Mouse (Mus musculus): ENCODE results near the gene Ypel3.
"Not testable (repeated sequence)": the region's sequence is repeated elsewhere in the genome, so short reads cannot be mapped to it uniquely, and the experiment has no call there.

Ypel3 gene

DNA sequence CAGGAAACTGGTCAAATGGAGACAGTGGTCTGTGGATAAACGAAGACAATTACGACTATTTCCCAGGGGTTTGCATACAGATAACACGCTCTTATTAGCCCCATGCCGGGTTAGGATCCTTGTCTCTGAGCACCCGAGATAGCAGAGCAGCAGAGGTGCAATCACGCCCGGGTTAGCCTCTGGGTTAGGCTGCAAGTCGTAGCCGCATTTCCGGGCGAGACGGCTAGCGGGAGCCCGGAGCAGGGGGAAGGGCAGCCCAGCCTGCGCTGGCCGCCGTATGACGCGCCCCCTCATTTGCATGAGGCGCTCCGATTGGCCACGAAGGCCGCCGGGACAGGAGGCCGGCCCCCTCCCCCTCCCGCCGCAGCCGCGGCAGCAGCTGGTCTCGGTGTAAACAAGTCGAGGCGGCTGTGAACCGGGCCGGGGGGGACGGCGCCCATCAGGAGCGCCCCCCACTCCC is at the start of gene Ypel3:
Gene Ypel3 (plus strand): TSS at position 358 of the 460 bp plus-strand sequence.
- DNase-seq (ENCODE audit: low read depth, low spot score): peak; percentile 98

DNA sequence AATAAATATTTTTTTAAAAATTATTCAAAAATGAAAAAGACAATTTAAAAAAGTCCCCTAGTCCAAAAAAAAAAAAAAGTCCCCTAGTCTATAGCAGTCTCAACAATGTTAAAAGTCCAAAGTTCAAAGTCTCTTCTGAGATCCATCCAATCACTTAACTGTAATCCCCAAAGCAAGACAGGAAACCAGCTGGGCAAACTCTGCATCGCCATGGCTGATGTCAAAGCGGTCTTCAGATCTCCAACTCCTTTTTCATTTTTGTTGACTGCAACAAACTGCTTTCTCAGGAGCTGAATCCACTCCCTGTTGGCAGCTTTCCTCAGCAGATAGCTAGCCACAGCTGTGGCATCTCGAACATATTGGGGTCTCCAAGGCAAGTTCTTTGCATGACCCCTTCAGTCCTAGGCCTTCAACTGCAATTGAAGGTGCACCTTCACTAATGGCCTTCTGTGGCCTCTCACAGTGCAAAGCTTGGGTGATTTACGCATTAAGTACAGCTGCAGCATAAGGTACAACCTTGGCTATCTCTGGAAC is 46.4 kb upstream of the Ypel3 start:
- DNase-seq (ENCODE audit: low read depth, low spot score): not testable (repeated sequence)

DNA sequence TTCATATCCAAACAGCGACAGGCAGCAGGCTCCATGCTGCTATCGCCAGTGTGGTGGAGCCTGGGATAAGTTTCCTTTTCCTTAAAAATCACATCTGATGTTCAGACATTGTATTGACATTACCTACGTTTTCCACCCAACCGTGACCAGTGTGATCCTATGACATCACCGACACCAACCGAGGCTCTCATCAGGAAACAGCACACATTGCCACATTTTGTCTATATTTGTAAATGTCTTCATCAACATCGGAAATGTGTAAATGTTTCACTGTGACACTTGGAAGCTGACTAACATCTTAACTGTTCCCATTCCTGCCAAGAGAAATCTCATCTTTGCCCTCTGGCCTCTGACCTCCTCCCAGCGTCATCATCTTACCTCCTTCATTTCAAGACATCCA is 40.6 kb upstream of the Ypel3 start:
- DNase-seq (ENCODE audit: low read depth, low spot score): no peak

GRCm38 (mm10) chr7:126739551-126739950 is 37.2 kb upstream of the Ypel3 start:
- peak; percentile 82 for DNase-seq (ENCODE audit: low read depth, low spot score)

GRCm38 (mm10) chr7:126740132-126740735 is 36.5 kb upstream of the Ypel3 start:
- no peak for DNase-seq (ENCODE audit: low read depth, low spot score)

- no peak for DNase-seq (ENCODE audit: low read depth, low spot score)
Measured at GRCm38 (mm10) chr7:126740977-126741376, 35.8 kb upstream of the Ypel3 start.

DNA sequence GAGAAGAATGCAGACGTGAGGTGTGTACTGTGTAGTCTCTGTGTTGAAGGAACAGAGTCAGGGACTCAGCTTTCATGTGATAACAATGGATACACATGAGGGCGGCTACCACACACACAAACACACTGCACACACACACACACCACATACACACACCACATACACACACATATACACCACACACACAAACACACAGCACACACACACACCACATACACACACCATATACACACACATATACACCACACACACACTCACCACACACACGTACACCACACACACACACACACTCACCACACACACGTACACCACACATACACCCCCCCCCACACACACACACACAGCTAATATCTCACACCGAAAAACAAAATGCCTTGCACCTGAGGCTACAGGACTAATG is 35.3 kb upstream of the Ypel3 start:
- DNase-seq (ENCODE audit: low read depth, low spot score): no peak

- peak; percentile 40 for DNase-seq (ENCODE audit: low read depth, low spot score)
Measured at GRCm38 (mm10) chr7:126741964-126742482, 34.7 kb upstream of the Ypel3 start.

DNA sequence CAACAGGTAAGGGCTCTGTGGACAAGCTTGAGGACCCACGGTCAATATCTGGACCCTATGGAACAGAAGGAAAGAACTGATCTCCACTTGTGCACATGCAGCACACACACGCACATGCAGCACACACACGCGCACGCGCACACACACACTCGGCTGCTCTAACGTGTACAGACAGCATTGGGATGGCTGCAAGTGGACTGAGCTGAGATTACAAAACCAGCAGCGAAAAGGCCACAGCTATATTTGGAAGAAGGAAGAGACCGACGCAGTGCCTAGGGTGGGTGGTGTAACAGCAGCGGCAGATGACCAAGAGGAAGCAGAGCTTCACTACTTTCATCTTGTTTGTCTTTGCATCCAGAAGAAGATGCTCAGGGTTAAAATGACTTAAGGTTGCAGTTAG is 30.7 kb upstream of the Ypel3 start:
- DNase-seq (ENCODE audit: low read depth, low spot score): peak; percentile 74

- DNase-seq (ENCODE audit: low read depth, low spot score): peak; percentile 46
Measured at GRCm38 (mm10) chr7:126746798-126747197, 30.0 kb upstream of the Ypel3 start.

DNA sequence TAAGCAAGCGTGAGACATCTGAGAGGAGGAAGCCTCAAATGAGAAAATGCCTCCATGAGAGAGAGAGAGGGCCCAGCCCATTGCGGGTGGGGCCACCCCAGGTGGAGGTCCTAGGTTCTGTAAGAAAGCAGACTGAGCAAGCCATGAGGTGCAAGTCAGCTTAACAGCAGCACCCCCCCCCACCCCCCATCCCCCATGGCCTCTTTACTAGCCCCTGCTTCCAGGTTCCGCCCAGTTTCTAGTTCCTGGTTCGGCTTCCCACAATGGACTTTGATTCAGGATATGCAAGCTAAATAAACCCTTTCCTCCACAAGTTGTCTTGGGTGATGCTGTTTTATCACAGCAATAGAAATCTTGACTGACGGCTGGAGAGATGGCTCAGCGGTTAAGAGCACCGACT is 27.9 kb upstream of the Ypel3 start:
- DNase-seq (ENCODE audit: low read depth, low spot score): no peak

GRCm38 (mm10) chr7:126749582-126750343 is 27.0 kb upstream of the Ypel3 start:
- no peak for DNase-seq (ENCODE audit: low read depth, low spot score)

- DNase-seq (ENCODE audit: low read depth, low spot score): peak; percentile 90
Measured at GRCm38 (mm10) chr7:126754866-126755265, 21.9 kb upstream of the Ypel3 start.

DNA sequence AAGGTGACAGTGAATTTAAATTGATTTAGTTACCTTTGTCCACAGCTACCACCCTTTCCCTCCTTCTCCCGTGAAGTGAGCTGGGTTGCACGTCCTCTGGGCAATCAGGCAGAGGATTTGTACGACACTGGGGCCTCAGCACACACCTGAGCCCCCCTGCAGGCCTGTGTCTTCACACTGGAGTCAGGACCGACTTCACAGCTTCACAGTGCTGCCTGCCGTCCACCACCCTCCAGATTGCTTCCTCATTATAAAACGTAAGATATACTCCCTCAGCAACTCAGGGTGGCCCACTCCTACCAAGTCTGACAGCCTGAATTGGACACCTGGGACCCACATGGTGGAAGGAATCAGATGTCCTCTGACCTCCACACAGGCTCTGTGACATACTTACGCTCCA is 18.2 kb upstream of the Ypel3 start:
- no peak for DNase-seq (ENCODE audit: low read depth, low spot score)

DNA sequence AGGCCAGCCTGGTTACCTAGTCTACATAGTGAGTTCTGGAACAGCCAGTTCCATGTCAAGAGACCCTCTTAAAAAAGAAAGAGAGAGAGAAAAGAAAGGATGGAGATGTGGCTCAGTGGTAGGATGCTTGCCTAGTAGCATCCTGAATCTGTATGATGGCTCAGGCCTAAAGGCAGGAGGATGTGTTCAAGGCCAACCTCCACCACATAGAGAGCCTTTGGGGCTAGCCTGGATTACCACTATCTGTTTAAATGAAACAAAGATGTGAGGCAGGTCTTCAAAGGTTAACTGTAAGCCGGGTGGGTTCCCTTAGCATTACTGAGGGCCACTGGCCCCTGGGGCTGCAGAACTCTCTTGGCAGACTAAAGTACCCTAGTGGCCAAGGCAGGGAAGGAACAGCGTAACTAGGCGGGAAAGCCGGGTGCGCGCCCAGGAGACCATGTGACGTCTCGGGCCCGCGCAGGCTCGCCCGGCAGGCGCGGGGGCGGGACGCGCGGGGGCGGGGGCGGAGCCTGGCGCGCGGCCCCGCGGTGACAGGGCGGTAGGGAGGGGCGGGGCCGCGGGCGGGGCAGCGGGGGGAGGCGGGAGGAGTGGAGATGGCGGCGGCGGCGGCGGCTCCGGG is 17.6 kb upstream of the Ypel3 start, which contains the start of gene Mapk3:
Gene Mapk3 (plus strand): TSS at position 552 of the 622 bp plus-strand sequence.
- DNase-seq (ENCODE audit: low read depth, low spot score): peak; percentile 95

GRCm38 (mm10) chr7:126759672-126760390 is 16.9 kb upstream of the Ypel3 start:
- DNase-seq (ENCODE audit: low read depth, low spot score): no peak

DNA sequence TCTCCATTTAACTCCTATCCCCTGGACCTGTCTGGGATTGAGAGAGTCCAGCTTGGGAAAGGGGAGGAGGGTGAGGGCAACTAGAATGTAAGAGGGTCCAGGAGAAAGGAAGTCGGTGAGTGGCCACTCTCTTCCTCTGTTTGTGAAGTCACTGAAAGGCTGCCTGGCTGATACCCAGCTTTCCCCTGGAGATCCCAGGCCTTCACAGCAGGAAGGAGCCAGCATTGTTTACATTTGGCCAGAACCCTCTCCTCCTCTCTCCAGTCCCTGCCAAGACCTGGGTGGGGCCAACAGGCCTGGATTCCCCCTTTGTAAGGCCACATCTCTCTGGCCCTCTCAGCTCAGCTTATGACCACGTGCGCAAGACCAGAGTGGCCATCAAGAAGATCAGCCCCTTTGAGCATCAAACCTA is 16.4 kb upstream of the Ypel3 start:
- DNase-seq (ENCODE audit: low read depth, low spot score): peak; percentile 88

DNA sequence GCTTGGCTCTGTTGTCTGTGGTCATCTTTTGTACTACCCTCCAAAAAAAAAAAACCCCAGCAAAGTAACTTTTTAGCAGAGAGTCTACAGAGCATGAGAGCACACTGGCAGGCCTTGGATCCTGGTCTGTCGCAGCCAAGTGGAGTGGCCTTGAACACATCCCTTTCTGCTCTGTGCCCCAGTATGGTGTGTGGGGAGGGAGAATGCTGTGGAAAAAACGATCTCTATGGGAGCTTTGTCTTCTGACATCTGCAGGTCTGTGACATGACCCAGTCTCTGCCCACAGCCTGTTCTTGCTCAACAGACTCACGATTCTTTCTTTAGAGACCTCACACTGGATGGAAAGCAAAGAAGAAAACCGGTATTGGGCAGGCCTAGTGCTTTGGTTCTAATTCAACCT is 15.8 kb upstream of the Ypel3 start:
- DNase-seq (ENCODE audit: low read depth, low spot score): peak; percentile 84

DNA sequence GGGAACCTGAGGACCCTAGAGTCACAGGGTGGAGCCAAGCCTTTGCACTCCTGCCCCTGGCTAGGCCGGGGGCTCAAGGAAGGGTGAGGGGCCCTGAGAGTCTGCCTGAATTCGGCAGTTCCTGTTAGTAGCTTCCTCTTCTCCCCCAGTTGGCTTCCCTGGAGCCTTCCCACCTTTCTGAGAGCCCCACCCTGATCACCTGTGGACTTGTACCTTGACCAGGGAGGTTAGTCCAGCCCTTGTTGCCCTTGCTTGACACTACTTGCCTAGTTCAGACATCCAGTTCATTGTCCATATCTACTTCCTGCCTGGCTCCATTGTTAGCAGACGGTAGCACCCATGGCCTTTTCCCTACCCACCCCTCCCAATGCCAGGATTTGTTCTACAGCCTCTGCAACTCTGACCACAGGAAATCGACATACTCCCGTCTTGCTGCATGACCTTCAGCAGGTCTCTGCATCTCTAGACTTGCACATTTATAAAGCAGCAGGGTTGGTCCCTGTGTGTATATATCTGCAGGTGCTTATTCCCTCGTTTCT is 15.2 kb upstream of the Ypel3 start:
- DNase-seq (ENCODE audit: low read depth, low spot score): no peak

- DNase-seq (ENCODE audit: low read depth, low spot score): peak; percentile 87
Measured at GRCm38 (mm10) chr7:126762471-126763008, 14.2 kb upstream of the Ypel3 start.

DNA sequence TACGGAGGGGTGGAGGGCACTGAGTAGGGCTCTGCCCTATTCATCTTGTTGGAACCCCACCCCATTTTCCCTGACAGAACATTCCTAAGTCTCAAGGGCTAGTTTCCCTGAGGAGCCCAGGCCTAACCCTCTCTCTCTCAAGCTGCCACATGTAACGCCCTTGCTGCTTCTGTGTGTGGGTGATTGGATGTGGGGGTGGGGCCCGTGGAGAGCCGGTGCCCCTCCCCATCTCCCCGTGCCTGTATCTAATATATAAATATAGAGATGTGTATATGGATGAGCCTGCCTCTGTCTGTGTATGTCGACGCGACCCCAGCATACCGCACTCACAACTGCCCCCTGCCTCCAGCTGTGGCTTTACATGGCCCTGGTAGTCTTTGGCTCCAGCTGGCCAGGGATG is 11.2 kb upstream of the Ypel3 start:
- no peak for DNase-seq (ENCODE audit: low read depth, low spot score)

All from brain, adult 2 months (tissue).